Mouse (Mus musculus) heart, embryonic 12.5 days (tissue): ENCODE measurements around the gene Gria2. TPM values are rescaled to one million over a fixed set of nuclear protein-coding genes. Genes with fewer than 3 reads are reported as not detected.
A peak's percentile ranks its signal among the peaks of the same experiment; 100 is the strongest.

Source experiments
- ATAC-seq: fragments of 200-750 bp; cut with Nextera tagmentation; 2 replicates; pipeline ENCODE4 v1.8.0; 2017; ENCODE audit warnings: moderate TSS enrichment, moderate library complexity; ENCODE audit not compliant: insufficient number of reproducible peaks, low FRiP score
- H3K27ac ChIP-seq: fragments of 300-500 bp; sonication (generic); 2 replicates; pipeline ENCODE4 v1.5.1; 2016; ENCODE audit warnings: mild to moderate bottlenecking, moderate library complexity; ENCODE audit not compliant: poor library complexity, severe bottlenecking
- H3K27me3 ChIP-seq: fragments of 300-500 bp; sonication (generic); replicated peaks from 2 replicates; pipeline ENCODE4 v1.6.1; 2016; ENCODE audit warnings: mild to moderate bottlenecking, moderate library complexity
- H3K36me3 ChIP-seq: fragments of 300-500 bp; sonication (generic); 2 replicates; pipeline ENCODE4 v1.6.1; 2016; ENCODE audit warnings: mild to moderate bottlenecking, moderate library complexity
- H3K4me1 ChIP-seq: fragments of 300-500 bp; sonication (generic); replicated peaks from 2 replicates; pipeline ENCODE4 v1.6.1; 2016; ENCODE audit warnings: mild to moderate bottlenecking
- H3K4me2 ChIP-seq: fragments of 300-500 bp; sonication (generic); 2 replicates; pipeline ENCODE4 v1.6.1; 2016; ENCODE audit warnings: mild to moderate bottlenecking, moderate library complexity
- H3K4me3 ChIP-seq: fragments of 300-500 bp; sonication (generic); 2 replicates; pipeline ENCODE4 v1.5.1; 2016; ENCODE audit warnings: mild to moderate bottlenecking
- H3K9ac ChIP-seq: fragments of 300-500 bp; sonication (generic); 2 replicates; pipeline ENCODE4 v1.6.1; 2016; ENCODE audit warnings: mild to moderate bottlenecking, moderate library complexity
- H3K9me3 ChIP-seq: fragments of 300-500 bp; sonication (generic); replicated peaks from 2 replicates; pipeline ENCODE4 v1.6.1; 2016; ENCODE audit warnings: mild to moderate bottlenecking, moderate library complexity
- WGBS: fragments of 180-500 bp; shearing (Covaris S2); methylation state at CpG from one replicate; pipeline ENCODE4 v1.1.7; 2016; 5-methylcytosine and 5-hydroxymethylcytosine counted together
- polyA plus RNA-seq: library from polyadenylated mRNA; unstranded; fragments of >200 nt; fragmentation: Nextera tagmentation; extraction: Ambion mirVana; gene quantifications from 2 replicates; pipeline ENCODE4 v1.2.1, GENCODE M21; 2016

Gria2 gene
- polyA plus RNA-seq, 1 experiment from 2014 or later = 0.56 TPM

DNA sequence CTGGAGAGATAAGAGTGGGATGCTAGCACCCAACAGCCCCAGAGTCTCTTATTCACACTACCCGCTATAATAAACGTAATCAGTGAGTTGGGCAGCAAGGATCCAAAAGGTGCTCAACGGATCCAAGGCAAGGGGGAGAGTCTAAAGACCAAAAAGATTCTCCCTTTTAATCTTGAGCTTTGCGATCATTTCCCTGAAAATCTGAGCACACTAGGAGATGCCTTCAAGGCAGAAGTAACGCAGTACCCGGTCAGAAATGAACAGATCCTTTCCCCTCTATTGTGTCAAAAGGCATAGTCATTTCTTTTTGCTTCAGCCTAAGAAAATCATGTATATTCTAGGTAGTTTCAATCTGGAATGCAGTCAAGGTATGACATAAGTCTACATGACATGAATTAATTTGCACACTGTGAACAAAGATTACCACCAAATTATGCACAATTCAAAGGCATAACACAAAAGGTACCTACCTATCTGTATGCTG, 766 bp downstream of the Gria2 start:
- peaks cover 18% of the 10 kb centered on the region for H3K4me1 ChIP-seq
- H3K27ac ChIP-seq = no peak overlapping the region
- ATAC-seq = no peak
- H3K4me3 ChIP-seq = no peak overlapping the region
- no peaks in the 10 kb centered on the region for H3K9me3 ChIP-seq
- no peak overlapping the region for H3K9ac ChIP-seq
- no peak overlapping the region for H3K4me2 ChIP-seq
- WGBS = 21% methylated on average over 6 of the region's 6 CpGs
- no peaks in the 10 kb centered on the region for H3K36me3 ChIP-seq
- H3K27me3 ChIP-seq = peaks cover 27% of the 10 kb centered on the region

DNA sequence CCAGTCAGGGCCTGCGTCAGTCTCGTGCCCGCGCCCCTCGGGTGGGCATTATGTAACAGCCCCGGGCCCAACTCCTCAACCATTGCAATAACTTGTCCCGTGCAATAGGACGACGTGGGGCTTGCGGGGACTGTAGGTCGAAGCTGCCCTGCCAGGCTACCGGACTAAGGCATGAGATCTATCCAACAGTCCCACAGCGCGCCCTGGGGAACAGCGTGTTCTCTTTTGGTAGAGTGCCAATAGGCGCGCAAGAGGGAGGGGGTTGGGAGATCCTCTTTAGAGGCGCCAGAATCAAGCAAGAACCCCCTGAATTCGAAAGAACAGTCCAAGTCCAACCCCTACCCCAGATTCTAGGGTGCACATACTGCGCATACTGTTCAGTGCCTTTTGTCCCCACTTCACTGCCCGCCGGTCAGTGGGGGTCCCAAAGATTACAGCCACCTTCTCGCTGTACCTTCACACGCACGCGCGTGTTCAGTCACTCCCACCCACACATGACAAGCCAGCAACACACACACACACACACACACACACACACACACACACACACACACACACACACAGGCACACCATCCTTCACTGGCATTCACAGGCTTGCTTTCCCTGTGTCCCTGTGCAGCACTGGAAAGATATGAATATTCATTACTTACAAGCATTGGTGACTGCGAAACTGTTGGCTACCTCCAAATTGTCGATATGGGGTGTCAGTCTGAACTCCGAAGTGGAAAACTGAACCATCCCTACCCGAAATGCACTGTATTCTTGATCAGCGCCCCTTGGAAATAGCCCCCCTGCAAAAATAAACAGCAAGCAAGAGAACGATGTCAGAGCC, 1.4 kb downstream of the Gria2 start:
- peak overlapping the region; percentile 80 for H3K4me2 ChIP-seq
- peak overlapping the region; percentile 36 for H3K9ac ChIP-seq
- 11% methylated on average over 33 of the region's 33 CpGs for WGBS
- H3K27me3 ChIP-seq = peaks cover 27% of the 10 kb centered on the region
- H3K4me1 ChIP-seq = peaks cover 18% of the 10 kb centered on the region
- H3K36me3 ChIP-seq = no peaks in the 10 kb centered on the region
- ATAC-seq = no peak
- peak overlapping the region; percentile 42 for H3K4me3 ChIP-seq
- no peak overlapping the region for H3K27ac ChIP-seq
- no peaks in the 10 kb centered on the region for H3K9me3 ChIP-seq

DNA sequence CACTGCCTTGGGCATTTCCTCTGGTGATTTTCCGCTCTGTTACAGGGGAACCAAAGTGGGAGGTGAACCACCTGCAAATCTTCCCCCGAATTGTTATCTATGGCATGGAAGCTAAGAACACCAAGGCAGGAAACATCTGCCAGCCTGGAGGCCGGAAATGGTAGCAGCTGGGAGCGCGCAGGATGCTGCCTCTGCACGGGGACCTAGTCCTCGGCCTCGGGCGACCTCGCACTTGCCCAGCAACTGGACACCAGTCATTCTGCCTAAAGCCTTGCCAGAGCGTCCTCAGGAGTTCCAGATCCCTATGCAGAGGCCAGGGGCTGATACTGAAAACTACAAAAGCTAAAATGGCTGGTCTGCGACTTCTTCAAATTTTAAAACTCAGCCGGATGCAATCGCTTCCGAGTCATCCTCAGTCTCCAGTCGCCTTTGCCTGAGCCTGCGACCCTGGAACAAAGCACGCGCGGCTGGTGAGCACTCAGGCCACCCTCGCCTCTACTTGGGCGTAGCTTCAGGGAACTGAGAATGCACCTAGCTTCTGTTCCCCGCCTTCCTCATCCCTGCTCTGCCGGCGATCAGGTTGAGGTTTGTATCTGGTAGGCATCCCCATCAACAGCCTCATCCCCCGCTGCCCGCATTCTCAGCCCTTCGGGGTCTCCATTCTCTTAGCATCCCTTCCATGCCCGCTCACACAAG, 2.2 kb downstream of the Gria2 start:
- Histone ChIP-seq H3K9ac (peak overlapping the region; percentile 36; the same call in 1 of the 2 replicates), H3K9me3 (no peaks in the 10 kb centered on the region), H3K4me3 (peak overlapping the region; percentile 42), H3K4me1 (peaks cover 18% of the 10 kb centered on the region), H3K36me3 (no peaks in the 10 kb centered on the region), H3K27me3 (peaks cover 27% of the 10 kb centered on the region), H3K27ac (no peak overlapping the region), H3K4me2 (peak overlapping the region; percentile 80)
- WGBS = 3% methylated on average over 29 of the region's 29 CpGs
- no peak for ATAC-seq

DNA sequence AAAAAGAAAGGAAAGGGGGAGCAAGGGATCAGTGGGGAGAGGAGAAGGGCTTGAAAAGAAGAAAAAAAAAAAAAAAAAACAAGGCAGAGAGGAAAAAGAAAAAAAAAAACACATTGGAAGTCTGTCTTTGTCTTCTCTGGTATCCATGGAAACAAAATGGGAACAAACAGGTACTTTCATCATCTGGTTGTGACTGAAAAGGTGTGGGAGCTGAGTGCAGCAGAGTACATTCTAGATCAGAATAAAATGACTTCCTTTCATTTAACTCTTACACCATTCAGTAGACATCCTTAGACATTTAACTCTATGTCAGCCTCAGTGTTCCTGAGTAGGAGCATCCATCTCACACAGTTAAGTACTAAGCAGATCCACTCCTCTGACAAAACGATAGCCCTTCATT, 4.7 kb downstream of the Gria2 start:
- Histone ChIP-seq H3K4me1 (peaks cover 18% of the 10 kb centered on the region), H3K27ac (no peak overlapping the region), H3K36me3 (no peaks in the 10 kb centered on the region), H3K9ac (no peak overlapping the region), H3K9me3 (no peaks in the 10 kb centered on the region), H3K27me3 (peaks cover 27% of the 10 kb centered on the region), H3K4me3 (no peak overlapping the region), H3K4me2 (no peak overlapping the region)
- no peak for ATAC-seq
- WGBS = 69% methylated on average over 1 of the region's 1 CpGs

DNA sequence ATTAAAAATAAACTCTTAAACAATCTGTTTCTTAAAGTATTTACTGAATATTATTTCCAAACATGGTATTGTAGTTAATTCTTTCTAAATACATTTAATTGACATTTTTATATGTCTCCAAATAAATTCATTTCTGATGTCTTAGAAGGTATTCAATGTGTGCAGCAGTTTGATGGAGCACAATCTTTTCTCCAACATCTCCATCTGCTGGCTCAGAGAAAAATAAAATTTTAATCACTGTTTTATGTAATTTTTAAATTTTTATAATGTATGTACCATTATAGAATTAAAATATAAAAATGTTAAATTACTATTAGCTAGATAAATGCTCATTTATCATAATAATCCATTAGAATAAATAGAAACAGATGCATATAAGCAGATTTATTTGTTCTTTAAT, 5.9 kb downstream of the Gria2 start:
- no peak overlapping the region for H3K4me2 ChIP-seq
- peaks cover 18% of the 10 kb centered on the region for H3K27me3 ChIP-seq
- ATAC-seq = no peak
- H3K9me3 ChIP-seq = no peaks in the 10 kb centered on the region
- no peak overlapping the region for H3K27ac ChIP-seq
- no peaks in the 10 kb centered on the region for H3K36me3 ChIP-seq
- no peak overlapping the region for H3K4me3 ChIP-seq
- peaks cover 15% of the 10 kb centered on the region for H3K4me1 ChIP-seq
- H3K9ac ChIP-seq = no peak overlapping the region

DNA sequence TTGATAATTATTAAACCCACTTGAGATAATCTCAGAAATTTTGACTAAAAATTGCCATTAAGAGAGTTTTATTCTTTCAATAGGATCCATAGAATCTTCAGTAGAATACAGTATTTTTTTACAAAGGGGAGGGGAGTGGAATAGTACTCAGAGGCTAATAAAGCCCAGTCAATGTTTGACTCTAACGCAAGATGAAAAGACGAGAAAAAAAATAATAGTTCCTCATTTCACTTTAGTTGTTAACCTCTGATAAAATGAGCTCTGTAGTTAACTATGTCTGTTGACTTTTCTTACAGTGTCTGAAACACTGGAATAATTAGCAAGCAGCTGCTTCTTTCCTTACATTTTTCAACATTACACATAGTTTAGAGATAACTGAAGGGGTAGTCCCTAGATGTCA, 7.4 kb downstream of the Gria2 start:
- H3K27me3 ChIP-seq = peaks cover 3% of the 10 kb centered on the region
- no peaks in the 10 kb centered on the region for H3K9me3 ChIP-seq
- H3K36me3 ChIP-seq = no peaks in the 10 kb centered on the region
- 78% methylated on average over 2 of the region's 2 CpGs for WGBS
- no peak for ATAC-seq
- H3K9ac ChIP-seq = no peak overlapping the region
- no peak overlapping the region for H3K27ac ChIP-seq
- no peak overlapping the region for H3K4me2 ChIP-seq
- H3K4me3 ChIP-seq = no peak overlapping the region
- H3K4me1 ChIP-seq = peaks cover 3% of the 10 kb centered on the region

DNA sequence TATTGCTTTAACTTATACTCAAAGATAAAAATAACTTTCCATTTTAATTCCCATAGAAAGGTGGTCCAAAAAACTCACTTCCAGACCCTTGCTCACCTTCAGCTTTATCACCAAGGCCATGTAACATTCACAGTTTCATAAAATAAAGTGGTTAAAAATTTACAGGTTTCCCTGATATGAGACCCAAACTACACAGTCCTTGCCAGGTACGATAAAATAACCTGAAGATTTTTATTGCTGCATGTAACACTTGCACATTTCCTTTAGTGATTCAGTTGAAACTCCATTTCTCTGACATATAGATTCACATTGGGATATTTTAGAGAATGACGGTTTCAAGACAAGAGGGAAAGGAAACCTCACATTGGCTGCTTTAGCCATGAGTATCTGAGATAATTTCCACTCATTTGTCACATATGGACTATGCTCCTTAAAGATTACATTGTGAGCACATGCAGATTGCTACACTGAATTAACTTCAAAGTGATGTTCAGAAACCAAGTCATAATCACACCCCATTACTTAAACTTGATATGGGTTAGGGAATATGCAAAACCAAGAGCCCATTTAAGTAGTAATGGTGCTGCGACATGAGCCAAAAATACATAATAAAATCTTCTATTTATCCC, 15.4 kb downstream of the Gria2 start:
- H3K4me2 ChIP-seq = no peak overlapping the region
- no peaks in the 10 kb centered on the region for H3K4me1 ChIP-seq
- H3K27me3 ChIP-seq = no peaks in the 10 kb centered on the region
- H3K9ac ChIP-seq = no peak overlapping the region
- no peak for ATAC-seq
- H3K27ac ChIP-seq = no peak overlapping the region
- H3K9me3 ChIP-seq = no peaks in the 10 kb centered on the region
- no peaks in the 10 kb centered on the region for H3K36me3 ChIP-seq
- no peak overlapping the region for H3K4me3 ChIP-seq
- WGBS = 80% methylated on average over 3 of the region's 3 CpGs

DNA sequence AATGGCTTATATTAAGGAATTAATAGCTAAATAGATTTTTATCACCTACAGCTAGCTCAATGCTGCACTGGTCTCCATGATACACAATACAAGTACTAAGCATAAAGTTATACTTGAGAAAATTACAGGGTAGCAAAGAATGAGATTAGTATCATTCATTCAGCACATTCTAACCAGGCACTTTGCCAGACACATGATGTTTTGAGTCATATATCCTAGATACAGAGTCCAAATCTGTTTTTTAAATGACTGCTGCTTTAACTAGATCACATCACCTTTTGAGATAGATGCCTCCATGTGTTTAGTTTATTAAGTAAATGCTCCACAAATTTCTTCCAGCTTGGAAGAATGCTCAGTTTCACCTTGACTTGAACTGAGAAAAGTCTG, 21.5 kb downstream of the Gria2 start:
- Histone ChIP-seq H3K4me3 (no peak overlapping the region), H3K27me3 (no peaks in the 10 kb centered on the region), H3K4me1 (no peaks in the 10 kb centered on the region), H3K27ac (no peak overlapping the region), H3K36me3 (no peaks in the 10 kb centered on the region), H3K9ac (no peak overlapping the region), H3K9me3 (no peaks in the 10 kb centered on the region), H3K4me2 (no peak overlapping the region)
- no peak for ATAC-seq

DNA sequence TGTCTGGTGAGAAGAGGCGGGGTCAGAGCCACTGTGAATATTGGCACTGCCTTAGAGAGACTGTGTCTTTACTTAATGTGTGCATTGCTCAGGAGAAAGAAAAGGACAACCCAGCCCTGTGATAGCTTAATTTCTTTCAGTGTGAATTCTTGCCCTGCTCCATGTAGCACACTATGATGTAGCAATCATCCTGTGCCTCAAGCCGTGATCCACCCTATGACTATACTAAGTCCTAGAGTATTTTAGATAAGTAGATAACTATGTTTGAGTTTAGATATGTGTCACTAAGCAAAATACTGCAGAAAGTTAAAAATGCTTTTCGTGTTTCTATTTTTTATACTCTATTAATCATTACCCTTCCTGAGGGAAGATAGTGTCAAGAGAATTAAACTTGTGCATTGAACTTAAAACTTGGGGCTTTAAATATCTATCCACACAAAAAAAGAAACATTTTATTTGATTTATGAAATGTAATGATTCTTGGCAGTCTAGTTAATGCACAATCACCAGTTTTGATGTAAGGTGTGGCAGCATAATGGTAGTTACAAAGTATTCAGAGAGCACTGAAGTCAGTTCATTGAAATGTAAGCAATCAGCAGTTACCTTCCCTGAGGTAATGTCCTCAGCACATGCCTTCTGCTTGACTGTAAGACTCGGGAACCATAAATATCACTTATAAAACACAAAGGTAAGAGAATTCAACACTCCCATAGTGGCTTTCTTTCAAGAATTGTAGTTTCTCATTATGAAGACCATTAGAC, 22.1 kb downstream of the Gria2 start:
- 71% methylated on average over 4 of the region's 4 CpGs for WGBS
- ATAC-seq = no peak
- Histone ChIP-seq H3K27ac (no peak overlapping the region), H3K9ac (no peak overlapping the region), H3K4me1 (no peaks in the 10 kb centered on the region), H3K4me3 (no peak overlapping the region), H3K27me3 (no peaks in the 10 kb centered on the region), H3K9me3 (no peaks in the 10 kb centered on the region), H3K4me2 (no peak overlapping the region), H3K36me3 (no peaks in the 10 kb centered on the region)

DNA sequence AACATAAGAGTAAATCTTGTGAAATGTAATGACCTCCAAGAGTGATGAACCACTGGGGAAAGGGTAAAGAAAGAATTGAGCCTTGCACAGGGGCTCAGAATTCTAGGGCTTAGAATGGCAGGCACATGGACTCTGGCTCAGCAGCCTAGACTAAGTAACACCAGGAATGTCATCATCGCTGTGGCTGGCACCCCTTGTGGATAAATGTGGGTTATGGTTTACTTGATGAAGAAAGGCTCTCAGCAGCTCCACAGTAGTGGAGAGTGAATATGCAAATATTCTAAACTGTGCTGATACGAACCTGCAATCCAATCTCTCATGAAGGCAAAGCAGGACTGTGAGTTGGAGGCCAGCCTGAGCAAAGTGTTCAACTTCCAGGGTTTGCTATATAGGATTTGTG, 26.0 kb downstream of the Gria2 start:
- Histone ChIP-seq H3K27ac (no peak overlapping the region), H3K36me3 (no peaks in the 10 kb centered on the region), H3K9ac (no peak overlapping the region), H3K9me3 (no peaks in the 10 kb centered on the region), H3K27me3 (no peaks in the 10 kb centered on the region), H3K4me1 (no peaks in the 10 kb centered on the region), H3K4me3 (no peak overlapping the region), H3K4me2 (no peak overlapping the region)
- no peak for ATAC-seq
- 59% methylated on average over 2 of the region's 2 CpGs for WGBS

DNA sequence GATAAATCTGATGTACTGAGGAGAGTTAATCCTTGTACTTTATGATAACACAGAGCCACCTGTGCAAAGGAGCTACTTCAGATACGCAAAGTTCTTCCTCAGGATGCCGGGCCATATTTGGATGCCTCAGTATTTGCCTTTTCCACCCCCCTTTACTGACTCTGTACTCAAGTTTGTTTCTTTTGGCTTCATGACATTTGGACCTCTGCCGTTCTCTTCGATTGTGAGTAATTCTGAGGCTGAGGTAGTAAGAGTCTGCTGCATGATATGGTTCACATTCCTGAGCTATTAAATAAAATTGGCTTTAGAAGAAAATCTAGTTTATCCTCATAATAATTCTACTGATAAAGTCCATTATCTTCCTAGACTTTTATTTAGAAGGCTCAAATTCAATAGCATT, 26.7 kb downstream of the Gria2 start:
- 62% methylated on average over 4 of the region's 4 CpGs for WGBS
- Histone ChIP-seq H3K9ac (no peak overlapping the region), H3K4me2 (no peak overlapping the region), H3K4me1 (no peaks in the 10 kb centered on the region), H3K27ac (no peak overlapping the region), H3K4me3 (no peak overlapping the region), H3K27me3 (no peaks in the 10 kb centered on the region), H3K36me3 (no peaks in the 10 kb centered on the region), H3K9me3 (no peaks in the 10 kb centered on the region)
- no peak for ATAC-seq
